Mouse (Mus musculus) midbrain, postnatal 0 days (tissue): Measurements from ENCODE around the gene Zfand4. TPM values are rescaled to one million over a fixed set of nuclear protein-coding genes. Genes with fewer than 3 reads are reported as not detected.

Source experiments
- ATAC-seq: fragments of 200-750 bp; cut with Nextera tagmentation; 2 replicates; pipeline ENCODE4 v1.8.0; 2017; ENCODE audit warnings: moderate number of reproducible peaks, mild to moderate bottlenecking, moderate TSS enrichment, moderate library complexity; ENCODE audit not compliant: low FRiP score
- DNase-seq: peaks from one replicate; pipeline ENCODE4 v3.0.0-alpha.2; 2015; ENCODE audit warnings: low spot score
- H3K27ac ChIP-seq: fragments of 300-500 bp; sonication (generic); 2 replicates; pipeline ENCODE4 v1.5.1; 2014; ENCODE audit warnings: low read depth, mild to moderate bottlenecking, low read length, mixed read lengths
- H3K27me3 ChIP-seq: fragments of 300-500 bp; sonication (generic); 2 replicates; pipeline ENCODE4 v1.6.1; 2014; ENCODE audit warnings: low read length, control low read depth, mixed read lengths; ENCODE audit not compliant: insufficient read depth
- H3K36me3 ChIP-seq: fragments of 300-500 bp; sonication (generic); 2 replicates; pipeline ENCODE4 v1.6.1; 2014; ENCODE audit warnings: low read length, control low read depth, mixed read lengths; ENCODE audit not compliant: insufficient read depth
- H3K4me1 ChIP-seq: fragments of 300-500 bp; sonication (generic); 2 replicates; pipeline ENCODE4 v1.6.1; 2014; ENCODE audit warnings: mild to moderate bottlenecking, control low read depth, antibody characterized with exemption, low read length, mixed read lengths; ENCODE audit not compliant: insufficient read depth
- H3K4me2 ChIP-seq: fragments of 300-500 bp; sonication (generic); 2 replicates; pipeline ENCODE4 v1.6.1; 2014; ENCODE audit warnings: low read depth, mild to moderate bottlenecking, low read length, mixed read lengths; ENCODE audit not compliant: poor library complexity, severe bottlenecking
- H3K4me3 ChIP-seq: fragments of 300-500 bp; sonication (generic); 2 replicates; pipeline ENCODE4 v1.5.1; 2014; ENCODE audit warnings: low read depth, mild to moderate bottlenecking, low read length, moderate library complexity
- H3K9ac ChIP-seq: fragments of 300-500 bp; sonication (generic); replicated peaks from 2 replicates; pipeline ENCODE4 v1.6.1; 2014; ENCODE audit warnings: mild to moderate bottlenecking, low read length, moderate library complexity, mixed read lengths; ENCODE audit not compliant: poor library complexity, severe bottlenecking
- H3K9me3 ChIP-seq: fragments of 300-500 bp; sonication (generic); 2 replicates; pipeline ENCODE4 v1.6.1; 2016; ENCODE audit warnings: low read length, control low read depth
- CTCF ChIP-seq: IDR thresholded peaks from 2 replicates; pipeline ENCODE4 v1.5.1; 2016; ENCODE audit warnings: antibody characterized with exemption, mild to moderate bottlenecking
- WGBS: fragments of 180-500 bp; shearing (Covaris S2); extraction: QIAGEN DNeasy Blood & Tissue Kit; methylation state at CpG from one replicate; pipeline ENCODE4 v1.1.7; 2014; 5-methylcytosine and 5-hydroxymethylcytosine counted together
- polyA plus RNA-seq: library from polyadenylated mRNA; unstranded; fragments of >200 nt; fragmentation: Nextera tagmentation; extraction: Ambion mirVana; gene quantifications from 2 replicates; pipeline ENCODE4 v1.2.1, GENCODE M21; 2015
- total RNA-seq: library from RNA; depleted of rRNA; stranded (reverse); fragments of >200 nt; gene quantifications from 2 replicates; pipeline ENCODE4 v1.2.3, GENCODE M21; 2014

Zfand4 gene
- total and polyA plus RNA-seq, 2 experiments from 2014 or later = 5.8 TPM

DNA sequence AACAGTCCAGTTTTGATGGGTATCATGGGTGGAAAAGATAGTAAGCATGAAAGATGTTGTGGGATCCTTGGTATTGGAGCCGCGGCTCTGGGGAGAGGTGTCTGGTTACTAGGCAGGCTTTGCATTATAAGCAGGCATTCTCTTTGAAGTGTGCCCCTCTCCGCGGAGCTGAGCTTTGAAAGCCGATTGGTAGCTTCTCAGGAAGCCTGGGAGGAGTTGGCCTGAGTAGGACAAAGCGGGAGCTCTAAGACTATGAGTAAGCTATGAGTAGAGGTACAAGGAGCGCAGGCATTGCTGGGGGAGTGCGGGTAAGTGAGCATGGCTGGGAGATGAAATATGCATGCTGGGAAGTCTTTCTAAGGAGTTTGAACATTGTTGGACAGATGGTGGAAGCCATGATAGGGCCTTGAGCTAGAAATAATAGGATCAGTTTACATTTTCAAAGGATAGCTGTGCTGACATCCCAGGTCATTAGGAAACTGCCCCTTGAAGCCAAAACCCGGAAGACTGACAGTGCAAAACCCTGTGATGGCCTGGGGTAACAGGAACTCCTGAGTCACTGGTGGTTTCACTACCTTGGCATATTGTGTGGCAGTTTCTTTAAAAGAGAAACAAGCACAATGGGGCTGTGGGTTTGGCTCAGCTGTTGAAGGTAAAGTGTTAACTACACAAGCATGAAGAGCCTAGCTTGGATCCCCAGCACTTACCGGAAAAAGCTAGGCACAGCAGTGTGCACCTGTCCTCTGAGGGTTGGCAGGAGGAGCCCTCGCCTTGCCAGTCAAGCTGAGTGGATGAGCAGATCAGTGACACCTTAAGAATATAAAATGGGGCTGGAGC lies 2.5 kb downstream of the Zfand4 start:
- peak; percentile 77 for ATAC-seq
- Histone ChIP-seq H3K27ac (peak overlapping the region; percentile 40), H3K4me1 (no peaks in the 10 kb centered on the region; the same call in 1 of the 2 replicates), H3K4me3 (peak overlapping the region; percentile 24), H3K9me3 (no peaks in the 10 kb centered on the region), H3K27me3 (no peaks in the 10 kb centered on the region), H3K9ac (0 out of 2 replicates have a peak overlapping the region, but pooled peaks have one; percentile 24), H3K36me3 (peaks cover 5% of the 10 kb centered on the region; the same call in 1 of the 2 replicates), H3K4me2 (peak overlapping the region; percentile 44)
- TF ChIP-seq CTCF = no peak
- peak; percentile 70 for DNase-seq
- 13% methylated on average over 11 of the region's 11 CpGs for WGBS

DNA sequence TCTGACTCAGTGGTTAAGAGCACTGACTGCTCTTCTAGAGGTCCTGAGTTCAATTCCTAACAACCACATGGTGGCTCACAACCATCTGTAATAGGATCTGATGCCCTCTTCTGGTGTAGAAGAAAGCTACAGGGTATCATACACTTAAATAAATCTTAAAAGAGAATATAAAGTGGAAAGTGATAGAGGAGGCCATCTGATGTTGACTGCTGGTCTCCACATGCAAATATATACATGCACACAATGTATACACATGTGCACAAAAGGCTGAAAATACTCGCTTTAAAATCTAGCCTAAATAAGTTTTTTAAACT lies 3.0 kb downstream of the Zfand4 start:
- Histone ChIP-seq H3K9ac (no peak overlapping the region), H3K4me3 (no peak overlapping the region), H3K36me3 (no peaks in the 10 kb centered on the region; the same call in 1 of the 2 replicates), H3K27me3 (no peaks in the 10 kb centered on the region), H3K4me2 (no peak overlapping the region), H3K27ac (peak overlapping the region; percentile 40; the same call in 1 of the 2 replicates), H3K9me3 (no peaks in the 10 kb centered on the region), H3K4me1 (no peaks in the 10 kb centered on the region; the same call in 1 of the 2 replicates)
- DNase-seq (no peak), ATAC-seq (no peak)
- TF ChIP-seq CTCF = peak; percentile 41
- 98% methylated on average over 1 of the region's 1 CpGs for WGBS

DNA sequence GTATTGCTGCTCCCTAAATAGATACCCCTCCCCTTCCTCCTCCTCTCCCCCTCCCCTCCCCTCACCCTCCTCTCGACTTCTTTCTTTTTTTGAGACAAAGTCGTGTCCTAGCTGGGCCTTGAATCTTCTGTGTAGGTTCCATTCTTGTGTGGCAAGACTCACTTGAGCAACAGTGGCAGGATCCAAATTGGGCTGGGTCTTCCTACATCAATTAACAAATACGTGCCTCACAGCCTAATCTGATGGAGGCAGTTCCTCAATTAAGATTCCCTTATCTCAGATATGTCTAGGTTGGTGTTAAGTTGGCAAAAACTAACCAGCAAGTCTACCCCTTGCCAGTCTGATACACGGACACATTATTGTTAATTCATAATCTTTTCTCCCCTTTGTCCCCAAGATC lies 11.7 kb downstream of the Zfand4 start:
- H3K4me1 ChIP-seq = no peaks in the 10 kb centered on the region
- H3K9ac ChIP-seq = no peak overlapping the region
- H3K4me3 ChIP-seq = no peak overlapping the region
- ATAC-seq (no peak), DNase-seq (no peak)
- no peaks in the 10 kb centered on the region for H3K27me3 ChIP-seq
- no peak for TF ChIP-seq CTCF
- no peak overlapping the region for H3K4me2 ChIP-seq
- H3K9me3 ChIP-seq = no peaks in the 10 kb centered on the region
- no peak overlapping the region for H3K27ac ChIP-seq
- H3K36me3 ChIP-seq = 0 out of 2 replicates have a peak, but pooled peaks cover 4% of the 10 kb centered on the region
- WGBS = 75% methylated on average over 4 of the region's 4 CpGs

DNA sequence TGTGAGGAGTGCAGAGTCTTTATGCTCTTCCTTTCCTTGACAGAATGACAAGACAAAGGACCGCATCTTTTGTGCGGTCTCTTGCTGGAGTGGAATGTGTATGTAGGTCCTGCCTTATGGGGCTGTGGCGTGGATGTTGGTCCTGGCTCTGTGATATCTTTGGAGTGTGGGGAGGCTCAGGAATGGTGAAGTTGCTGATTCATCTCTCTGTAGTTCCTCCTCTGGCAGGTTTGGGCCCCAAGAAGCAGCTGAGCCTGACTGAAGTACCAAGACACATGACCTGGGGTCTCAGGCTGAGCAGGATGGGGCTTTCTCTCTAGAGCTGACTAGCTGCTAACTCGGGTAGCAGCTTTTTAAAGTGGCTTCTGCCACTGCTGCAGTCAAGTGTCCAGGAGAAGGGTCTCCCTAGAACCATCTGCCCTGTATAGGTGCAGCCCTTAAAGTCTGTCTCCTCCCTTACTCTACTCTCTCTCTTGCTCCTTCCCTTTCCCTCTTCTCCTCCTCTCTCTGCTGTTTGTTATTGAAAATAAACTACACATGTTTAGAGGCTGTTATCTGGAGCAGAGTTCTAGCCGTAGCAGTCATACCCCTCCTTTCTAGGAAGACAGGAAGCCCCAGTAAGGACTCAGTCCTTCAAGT lies 14.8 kb downstream of the Zfand4 start:
- 85% methylated on average over 5 of the region's 5 CpGs for WGBS

DNA sequence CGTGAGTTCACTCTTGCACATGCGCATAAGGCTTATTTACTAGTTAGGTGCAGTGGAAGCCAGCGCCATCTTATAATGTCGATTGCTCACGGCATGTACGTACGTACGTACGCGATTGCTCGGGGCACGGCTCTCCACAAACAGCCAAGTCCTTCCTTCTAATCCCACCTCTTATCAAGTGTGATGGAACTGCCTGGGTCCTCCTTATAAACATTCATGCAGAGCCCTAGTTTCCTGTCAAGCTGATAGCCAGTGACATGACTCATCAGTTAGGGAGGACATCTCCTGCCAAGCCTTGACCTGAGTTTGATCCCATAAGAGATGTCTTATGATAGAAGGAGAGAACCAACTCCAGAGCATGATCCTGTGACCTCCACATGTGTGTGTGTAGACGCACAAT lies 17.0 kb downstream of the Zfand4 start:
- WGBS = 96% methylated on average over 13 of the region's 13 CpGs
- Histone ChIP-seq H3K36me3 (no peaks in the 10 kb centered on the region), H3K4me3 (no peak overlapping the region), H3K4me2 (no peak overlapping the region), H3K27me3 (no peaks in the 10 kb centered on the region), H3K9me3 (no peaks in the 10 kb centered on the region), H3K27ac (no peak overlapping the region), H3K4me1 (no peaks in the 10 kb centered on the region), H3K9ac (no peak overlapping the region)
- no peak for ATAC-seq
- no peak for TF ChIP-seq CTCF
- no peak for DNase-seq

More for the DNA sequence above, 14.8 kb downstream of the Zfand4 start:
- no peak for DNase-seq
- Histone ChIP-seq H3K9ac (no peak overlapping the region), H3K9me3 (no peaks in the 10 kb centered on the region), H3K4me3 (no peak overlapping the region), H3K36me3 (0 out of 2 replicates have a peak, but pooled peaks cover 4% of the 10 kb centered on the region), H3K27me3 (no peaks in the 10 kb centered on the region), H3K27ac (no peak overlapping the region), H3K4me1 (no peaks in the 10 kb centered on the region), H3K4me2 (no peak overlapping the region)
- no peak for TF ChIP-seq CTCF
- no peak for ATAC-seq

DNA sequence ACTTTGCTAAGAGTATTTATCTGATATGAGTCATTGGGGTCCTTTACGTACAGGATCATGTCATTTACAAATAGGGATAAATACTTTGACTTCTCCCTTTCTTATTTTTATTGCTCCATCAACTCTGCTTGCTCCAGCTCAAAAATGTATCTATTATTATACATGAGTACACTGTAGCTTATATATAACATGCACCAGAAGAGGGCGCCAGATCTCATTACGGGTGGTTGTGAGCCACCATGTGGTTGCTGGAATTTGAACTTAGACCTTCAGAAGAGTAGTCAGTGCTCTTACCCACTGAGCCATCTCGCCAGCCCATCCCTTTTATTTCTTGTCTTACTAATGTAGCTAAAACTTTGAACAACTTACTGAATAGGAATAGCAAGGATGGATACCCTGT lies 18.5 kb downstream of the Zfand4 start:
- DNase-seq (no peak), ATAC-seq (no peak)
- WGBS = 54% methylated on average over 4 of the region's 4 CpGs
- no peak overlapping the region for H3K27ac ChIP-seq
- no peaks in the 10 kb centered on the region for H3K4me1 ChIP-seq
- no peaks in the 10 kb centered on the region for H3K27me3 ChIP-seq
- no peaks in the 10 kb centered on the region for H3K9me3 ChIP-seq
- H3K36me3 ChIP-seq = no peaks in the 10 kb centered on the region
- no peak overlapping the region for H3K9ac ChIP-seq
- TF ChIP-seq CTCF = peak; percentile 22; the same call in 1 of the 2 replicates
- no peak overlapping the region for H3K4me2 ChIP-seq
- H3K4me3 ChIP-seq = no peak overlapping the region
